In genomic region chr14:103345858-103346728, GRCm38 (mm10) we compare ENCODE assay signal across 8 mouse cellular contexts. TPM values are rescaled to one million over a fixed set of nuclear protein-coding genes. Genes with fewer than 3 reads are reported as not detected.
DNase-seq lines count a peak whose midpoint lies in the region; ATAC-seq lines count a peak whose summit lies in the region.

No protein-coding gene starts in this region.

- peak; percentile 47 for ATAC-seq in embryonic facial prominence, embryonic 12.5 days (ENCODE audit: insufficient number of reproducible peaks, insufficient read depth, low FRiP score, low TSS enrichment)
- ATAC-seq in liver, embryonic 16.5 days (ENCODE audit: low read depth), result peak; percentile 22
- ATAC-seq in neural tube, embryonic 12.5 days (ENCODE audit: low FRiP score, low read depth), result peak; percentile 69

- under 1% methylated on average over 56 of the region's 83 CpGs for WGBS in embryonic facial prominence, embryonic 12.5 days
- whole genome bisulfite sequencing in heart, embryonic 10.5 days, result under 1% methylated on average over 64 of the region's 83 CpGs
- WGBS in liver, embryonic 16.5 days (ENCODE audit: insufficient replicate concordance), result under 1% methylated on average over 63 of the region's 83 CpGs
- WGBS in neural tube, embryonic 12.5 days, result under 1% methylated on average over 68 of the region's 83 CpGs

- peak; percentile 74 for DNase-seq in CD4-positive helper T cell, adult 2 months (ENCODE audit: low read depth, low spot score)
- DNase-seq in ZHBTc4 (ENCODE audit: low read depth, low spot score), result peak; percentile 74
- peak; percentile 85 for DNase-seq in heart, embryonic 10.5 days (ENCODE audit: low spot score)
- peak; percentile 12 to 72 for DNase-seq in kidney, postnatal 36 days
- DNase-seq in yolk sac, embryonic 10.5 days (ENCODE audit: low spot score), result peak; percentile 39

- H3K27ac ChIP-seq in embryonic facial prominence, embryonic 12.5 days, result peak overlapping the region; percentile 92
- H3K27ac ChIP-seq in heart, embryonic 10.5 days, result peak overlapping the region; percentile 95
- H3K27ac ChIP-seq in liver, embryonic 16.5 days (ENCODE audit: low read length), result peak overlapping the region; percentile 95
- peak overlapping the region; percentile 92 for H3K27ac ChIP-seq in neural tube, embryonic 12.5 days

- peak overlapping the region; percentile 60 for H3K4me2 ChIP-seq in embryonic facial prominence, embryonic 12.5 days (replicated peaks)
- H3K4me2 ChIP-seq in liver, embryonic 16.5 days (ENCODE audit: low read depth, low read length), result peak overlapping the region; percentile 98
- peak overlapping the region; percentile 71 for H3K4me2 ChIP-seq in neural tube, embryonic 12.5 days (replicated peaks)

- H3K4me3 ChIP-seq in embryonic facial prominence, embryonic 12.5 days, result peak overlapping the region; percentile 82
- peak overlapping the region; percentile 89 for H3K4me3 ChIP-seq in heart, embryonic 10.5 days
- H3K4me3 ChIP-seq in liver, embryonic 16.5 days (ENCODE audit: low read depth, low read length), result peak overlapping the region; percentile 83
- H3K4me3 ChIP-seq in neural tube, embryonic 12.5 days, result peak overlapping the region; percentile 84

- no peaks in the 10 kb centered on the region for H3K36me3 ChIP-seq in embryonic facial prominence, embryonic 12.5 days
- H3K36me3 ChIP-seq in heart, embryonic 10.5 days, result no peaks in the 10 kb centered on the region
- H3K36me3 ChIP-seq in liver, embryonic 16.5 days (ENCODE audit: control insufficient read depth, insufficient read depth), result no peaks in the 10 kb centered on the region
- H3K36me3 ChIP-seq in neural tube, embryonic 12.5 days, result no peaks in the 10 kb centered on the region

- H3K9ac ChIP-seq in embryonic facial prominence, embryonic 12.5 days, result peak overlapping the region; percentile 79
- peak overlapping the region; percentile 85 for H3K9ac ChIP-seq in liver, embryonic 16.5 days (ENCODE audit: low read depth, low read length)
- peak overlapping the region; percentile 90 for H3K9ac ChIP-seq in neural tube, embryonic 12.5 days

- H3K27me3 ChIP-seq in embryonic facial prominence, embryonic 12.5 days, result no peaks in the 10 kb centered on the region
- H3K27me3 ChIP-seq in heart, embryonic 10.5 days (ENCODE audit: insufficient read depth, poor library complexity, severe bottlenecking), result no peaks in the 10 kb centered on the region
- H3K27me3 ChIP-seq in liver, embryonic 16.5 days (ENCODE audit: control insufficient read depth, insufficient read depth, low read depth, low read length), result no peaks in the 10 kb centered on the region
- no peaks in the 10 kb centered on the region for H3K27me3 ChIP-seq in neural tube, embryonic 12.5 days (replicated peaks)

- H3K4me1 ChIP-seq in embryonic facial prominence, embryonic 12.5 days, result peaks cover 6% of the 10 kb centered on the region; the same call in 1 of the 2 replicates
- peaks cover 24% of the 10 kb centered on the region for H3K4me1 ChIP-seq in heart, embryonic 10.5 days
- peaks cover 46% of the 10 kb centered on the region for H3K4me1 ChIP-seq in liver, embryonic 16.5 days (ENCODE audit: control insufficient read depth, low read depth, low read length)
- peaks cover 15% of the 10 kb centered on the region for H3K4me1 ChIP-seq in neural tube, embryonic 12.5 days

- no peaks in the 10 kb centered on the region for H3K9me3 ChIP-seq in embryonic facial prominence, embryonic 12.5 days
- no peaks in the 10 kb centered on the region for H3K9me3 ChIP-seq in heart, embryonic 10.5 days
- no peaks in the 10 kb centered on the region for H3K9me3 ChIP-seq in liver, embryonic 16.5 days (replicated peaks; ENCODE audit: control insufficient read depth, low read length)
- no peaks in the 10 kb centered on the region for H3K9me3 ChIP-seq in neural tube, embryonic 12.5 days

RNA-seq across cellular contexts. Expression of gene Mycbp2, which starts 0.5 kb away (rescaled TPM):
- polyA plus RNA-seq in embryonic facial prominence, embryonic 12.5 days (2016; fragmentation: Nextera tagmentation; extraction: Ambion mirVana), result 24.5 and 28.4 TPM in 2 replicates
- polyA plus RNA-seq in heart, embryonic 10.5 days (2016; fragmentation: Nextera tagmentation; extraction: Ambion mirVana), result 10.7 and 16.7 TPM in 2 replicates
- 5.8 and 6.7 TPM in 2 replicates for polyA plus RNA-seq in liver, embryonic 16.5 days (2015; fragmentation: Nextera tagmentation; extraction: Ambion mirVana)
- 40.8 and 43.5 TPM in 2 replicates for polyA plus RNA-seq in neural tube, embryonic 12.5 days (2016; fragmentation: Nextera tagmentation; extraction: Ambion mirVana)

Comparison
In these comparisons a context has a peak if more than half of its experiments do, and no peak if none do; other contexts are left out.
1. Peak in every context shown above with its lines: DNase-seq, ATAC-seq, H3K4me3 ChIP-seq and H3K27ac ChIP-seq.